Mouse (Mus musculus): Measurements from ENCODE around the gene Zfp446.

- TF ChIP-seq EP300 (IDR thresholded peaks at IDR 0.05; ENCODE audit: insufficient read depth, low read depth, low read length) (no peak), POLR2A (IDR thresholded peaks at IDR 0.05; ENCODE audit: insufficient read depth, low read length) (no peak), CTCF (IDR thresholded peaks at IDR 0.05; ENCODE audit: low read depth, low read length) (no peak)
Observed at GRCm38 (mm10) chr7:12998053-12998452, 20.4 kb downstream of the Zfp446 start, which contains the start of gene Slc27a5.

All from ES-Bruce4 (cell line).